Mouse (Mus musculus): ENCODE measurements at regions not wholly inside any gene's neighbourhood (a gene's known extent, or its start where the extent isn't known, plus 50 kb on each side); places are given as distances from the start of the nearest gene placed in this dataset.

GRCm38 (mm10) chr8:89388761-89389160 is 344.8 kb upstream of the Sall1 start:
- TF ChIP-seq POLR2A (IDR thresholded peaks at IDR 0.05; ENCODE audit: insufficient read depth, low read depth, low read length) (no peak), CTCF (IDR thresholded peaks at IDR 0.05) (no peak)
